Mouse (Mus musculus) bone marrow macrophage, adult 2 months (primary cell): Measurements from ENCODE around the gene Gng10.

Source experiments
- CTCF ChIP-seq: IDR thresholded peaks from 2 replicates; pipeline ENCODE4 v1.5.1; 2012; ENCODE audit warnings: low read depth, mild to moderate bottlenecking, low read length, moderate library complexity
- POLR2A ChIP-seq: IDR thresholded peaks from 2 replicates; pipeline ENCODE4 v1.6.1; 2012; ENCODE audit warnings: mild to moderate bottlenecking, low read depth, low read length, borderline replicate concordance

GRCm38 (mm10) chr4:58994762-58995161, 40.1 kb upstream of the Gng10 start, which contains the start of gene Dnajc25:
- TF ChIP-seq CTCF, result no peak
- no peak for TF ChIP-seq POLR2A
